Mouse (Mus musculus): ENCODE results near the gene Ceacam5. TPM values are rescaled to one million over a fixed set of nuclear protein-coding genes. Genes with fewer than 3 reads are reported as not detected.

Gene Ceacam5
- total RNA-seq (2021), result not detected

DNA sequence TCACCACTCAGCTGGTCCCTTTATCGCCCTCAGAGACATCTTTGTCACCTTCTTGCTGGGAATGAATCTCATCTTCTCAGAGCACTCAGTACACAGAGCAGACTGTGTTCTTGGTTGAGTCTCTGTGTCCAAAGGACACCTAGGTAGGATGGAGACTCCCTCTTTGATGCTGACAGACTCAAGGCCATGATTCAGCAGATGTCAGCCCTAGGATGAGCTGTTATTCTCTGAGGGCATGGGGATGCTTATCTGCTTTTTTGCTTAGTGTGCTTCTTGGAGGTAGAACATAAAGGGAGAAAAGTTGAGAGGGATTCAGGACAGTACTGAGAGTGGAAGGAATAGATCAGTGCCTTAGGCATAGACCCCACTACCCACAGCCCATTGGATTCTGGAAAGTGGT lies at the start of gene Ceacam5:
TSS of gene Ceacam5 (plus strand) at position 301 of the 400 bp plus-strand sequence.
- intact Hi-C loops (cut with DNase I), result no loop called here
- DNase-seq (ENCODE audit: low spot score in 2 of 2), result no peak

Other genes starting within 250 kb of the Ceacam5 start
- not detected for gene Ceacam14, start 99.4 kb downstream of the Ceacam5 start, total RNA-seq (2021)
- not detected for gene Gm5155, start 158.5 kb downstream of the Ceacam5 start, total RNA-seq (2021)

Measured in left cerebral cortex, postnatal 25 days (tissue).